Mouse (Mus musculus): ENCODE data around the gene Rdh16f1.

The Rdh16f1 gene

DNA sequence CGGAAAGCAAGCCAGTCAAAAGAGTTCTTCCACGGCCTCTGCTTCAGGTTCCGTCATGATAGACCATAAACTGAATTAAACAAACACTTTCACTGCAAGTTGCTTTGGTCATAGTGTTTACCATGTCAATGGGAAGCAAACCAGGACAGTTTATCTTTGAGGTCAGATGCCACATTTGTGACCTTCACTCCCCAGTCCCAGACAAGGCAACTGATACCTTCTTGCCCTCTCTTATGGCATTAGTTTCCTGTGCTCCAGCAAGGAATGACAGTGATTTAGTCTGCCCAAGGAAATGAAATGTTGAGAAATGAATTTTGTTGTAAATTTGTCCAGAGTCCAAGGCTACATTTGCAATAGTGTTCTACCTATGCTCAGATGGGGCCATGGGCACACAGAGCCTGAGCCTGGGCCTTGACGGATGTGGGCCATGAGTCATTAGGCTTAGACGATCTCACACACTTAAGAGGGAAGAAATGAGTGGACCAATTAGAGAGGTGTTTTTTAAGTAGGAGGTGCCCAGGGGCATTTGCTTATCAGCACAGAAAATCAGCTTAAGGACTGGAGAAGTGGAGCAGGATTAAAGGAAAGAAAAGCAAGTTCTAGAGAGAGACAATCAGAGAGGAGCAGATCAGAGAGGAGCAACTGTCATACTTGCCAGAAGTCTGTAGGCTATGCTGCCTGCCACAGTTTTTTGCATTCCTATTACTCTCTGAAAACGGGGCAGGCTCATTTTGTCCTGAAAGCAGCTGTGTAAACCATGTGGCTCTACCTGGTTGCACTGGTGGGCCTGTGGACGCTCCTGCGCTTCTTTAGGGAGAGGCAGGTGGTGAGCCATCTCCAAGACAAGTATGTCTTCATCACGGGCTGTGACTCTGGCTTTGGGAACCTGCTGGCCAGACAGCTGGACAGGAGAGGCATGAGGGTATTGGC is at the start of gene Rdh16f1, which contains the start of gene Rdh1:
Gene Rdh16f1 (plus strand): TSS at position 607 of the 930 bp plus-strand sequence.
Gene Rdh1 (plus strand): TSS at position 541 of the 930 bp plus-strand sequence.
- no peak for DNase-seq

DNA sequence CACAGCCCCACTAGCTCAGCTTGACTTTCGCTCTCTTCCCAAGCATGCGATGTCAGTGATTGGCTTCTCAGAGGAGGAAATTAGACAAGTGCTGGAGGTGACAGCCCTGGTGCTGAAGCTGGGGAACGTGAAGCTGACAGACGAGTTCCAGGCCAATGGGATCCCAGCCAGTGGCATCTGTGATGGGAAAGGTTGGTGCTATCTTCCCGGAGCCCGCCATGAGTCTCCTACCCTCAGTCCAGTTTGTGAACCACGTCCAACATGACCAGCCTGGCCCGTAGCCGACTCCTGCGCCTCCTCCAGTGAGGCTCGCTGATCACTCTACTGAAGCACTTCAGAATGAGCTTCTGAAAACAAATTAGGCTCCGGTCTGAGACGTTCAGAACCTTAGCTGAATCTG is 49.3 kb upstream of the Rdh16f1 start:
- no peak for DNase-seq

DNA sequence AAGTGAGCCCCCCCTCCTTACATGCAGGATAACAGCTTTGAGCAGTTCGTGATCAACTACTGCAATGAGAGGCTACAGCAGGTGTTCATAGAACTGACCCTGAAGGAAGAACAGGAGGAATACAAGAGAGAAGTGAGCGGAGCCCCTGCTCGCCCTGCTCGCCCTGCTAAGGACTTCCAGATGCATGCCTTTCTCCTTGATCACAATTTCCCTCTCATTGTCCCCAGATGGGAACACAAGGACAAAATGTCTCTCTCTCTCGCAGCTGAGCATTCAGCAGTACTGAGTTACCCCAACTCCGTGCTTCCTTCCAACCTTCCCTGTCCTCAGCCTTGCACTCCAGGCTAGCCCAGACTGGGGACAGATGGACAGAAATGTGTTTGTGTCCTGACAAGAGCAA is 46.9 kb upstream of the Rdh16f1 start:
- no peak for DNase-seq

DNA sequence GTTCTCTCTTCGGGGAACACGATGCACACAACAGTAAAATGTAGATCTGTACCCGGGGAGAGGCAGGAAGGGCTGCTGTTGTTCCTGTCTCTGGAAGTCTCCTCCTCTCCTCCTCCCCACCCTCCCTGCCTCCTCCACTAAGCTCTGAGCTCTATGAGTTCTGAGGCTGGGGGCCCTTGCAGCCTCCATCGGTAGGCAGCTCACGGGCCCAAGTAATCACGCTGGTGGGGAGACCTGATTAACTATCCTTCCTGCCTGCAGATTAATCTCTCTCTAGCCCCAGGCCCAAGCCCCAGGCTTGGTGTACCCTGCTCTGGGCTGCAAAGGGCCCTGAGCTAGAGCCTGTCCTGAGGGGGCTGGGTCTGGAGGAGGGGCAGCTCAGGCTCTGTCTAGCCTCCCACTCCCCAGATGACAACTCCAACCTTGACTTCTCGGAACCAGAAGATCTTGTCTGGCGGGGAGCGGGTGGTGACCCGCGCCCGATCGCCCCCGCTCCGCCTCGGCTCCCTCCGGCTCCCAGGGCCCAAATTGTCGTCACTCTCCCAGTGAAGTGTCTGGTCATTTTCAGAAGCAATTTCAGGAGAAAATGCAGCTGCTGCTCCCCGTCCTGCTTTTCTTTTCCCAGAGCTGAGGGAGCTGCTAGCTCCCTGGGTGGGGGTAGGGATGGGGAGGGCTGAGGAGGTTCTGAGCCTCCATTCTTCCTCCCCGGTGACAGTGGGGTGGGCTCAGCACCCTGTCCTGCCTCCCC is 37.7 kb upstream of the Rdh16f1 start:
- no peak for DNase-seq

DNA sequence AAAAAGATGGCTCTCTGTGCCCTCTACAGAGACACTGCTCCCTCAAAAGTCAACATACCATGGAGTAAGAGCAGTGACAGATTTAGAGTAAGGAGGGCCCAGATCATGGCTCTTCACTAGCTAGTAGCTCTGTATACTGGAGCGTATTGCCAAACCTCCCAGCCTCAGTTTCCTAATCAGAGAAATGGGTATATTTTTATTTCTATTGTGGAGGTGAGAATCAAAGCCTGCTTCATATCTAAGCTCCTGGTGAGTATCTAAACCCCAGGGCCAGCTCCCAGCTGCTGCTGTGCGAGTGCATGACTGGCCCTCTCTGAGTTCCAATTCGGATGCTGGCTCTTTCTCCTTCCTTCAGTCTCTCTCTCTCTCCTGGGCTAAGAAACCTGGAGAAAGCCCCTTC is 35.4 kb upstream of the Rdh16f1 start, which contains the start of gene Tac2:
Gene Tac2 (plus strand): TSS at position 301 of the 400 bp plus-strand sequence.
- DNase-seq: no peak

DNA sequence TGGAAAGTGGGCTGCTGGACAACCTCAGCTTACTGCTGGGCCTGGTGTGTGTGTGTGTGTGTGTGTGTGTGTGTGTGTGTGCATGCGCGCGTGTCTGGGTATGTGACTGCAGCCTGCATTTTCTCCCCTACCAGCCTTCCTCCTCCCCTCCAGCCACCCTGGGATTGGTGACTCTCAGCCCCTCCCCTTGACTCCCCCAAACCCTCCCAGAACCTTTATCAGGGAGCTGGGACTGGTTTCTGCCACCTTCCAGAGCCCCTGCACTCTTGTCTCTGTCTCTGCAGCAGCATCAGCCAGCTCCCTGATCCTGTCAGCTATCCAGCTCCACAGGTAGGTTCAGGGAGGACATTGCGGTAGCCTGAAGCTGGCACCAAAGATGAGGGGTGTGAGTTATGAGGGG is 34.5 kb upstream of the Rdh16f1 start:
- no peak for DNase-seq

DNA sequence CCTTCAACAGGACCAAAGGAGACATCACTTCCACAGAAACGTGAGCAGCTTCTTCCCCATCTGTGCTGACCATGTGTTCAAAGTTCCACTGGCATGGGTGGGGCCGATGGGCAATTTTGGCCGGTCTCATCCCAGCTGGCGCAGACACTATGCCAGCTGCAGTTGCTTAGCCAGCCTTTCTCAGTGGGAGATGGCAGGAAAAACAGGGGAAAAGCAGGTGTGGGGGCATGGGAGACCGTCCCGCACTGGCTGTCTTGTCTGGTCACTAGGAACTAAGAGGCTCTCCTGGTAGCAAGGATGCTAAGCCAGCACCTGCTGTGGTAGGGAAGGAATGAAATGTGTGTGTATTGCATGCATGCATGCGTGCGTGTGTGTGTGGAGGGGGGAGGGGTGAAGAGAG is 31.1 kb upstream of the Rdh16f1 start:
- no peak for DNase-seq

DNA sequence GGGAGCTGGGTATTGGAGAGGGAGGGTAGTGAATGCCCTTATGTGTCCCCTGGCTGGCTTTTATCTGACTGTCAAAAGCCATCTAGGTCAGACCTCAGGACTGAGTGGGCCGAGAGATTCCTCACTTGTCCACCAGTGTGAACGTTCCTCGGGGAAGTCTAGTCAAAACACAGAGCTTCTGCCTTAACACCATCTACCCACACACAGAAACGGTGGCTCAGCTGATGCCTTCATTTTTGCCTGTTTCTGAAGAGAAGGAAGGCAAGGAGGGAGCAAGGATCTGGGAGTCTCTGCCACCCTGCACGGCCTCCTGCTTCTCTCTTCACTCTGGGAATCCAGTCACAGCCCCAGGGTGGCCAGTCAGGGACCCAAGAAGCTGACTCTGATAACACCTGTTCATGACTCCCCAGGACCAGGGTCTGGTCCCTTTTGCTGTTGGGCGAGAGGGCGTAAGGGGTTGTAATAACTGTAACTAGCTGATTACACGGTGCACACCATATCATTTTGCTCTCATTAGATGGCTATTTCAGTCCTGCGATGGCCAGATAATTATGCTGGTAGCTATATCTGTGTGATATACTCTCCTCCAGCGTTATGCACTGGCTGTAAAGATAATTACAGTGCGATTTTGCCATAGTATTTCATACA is 29.2 kb upstream of the Rdh16f1 start:
- DNase-seq: no peak

DNA sequence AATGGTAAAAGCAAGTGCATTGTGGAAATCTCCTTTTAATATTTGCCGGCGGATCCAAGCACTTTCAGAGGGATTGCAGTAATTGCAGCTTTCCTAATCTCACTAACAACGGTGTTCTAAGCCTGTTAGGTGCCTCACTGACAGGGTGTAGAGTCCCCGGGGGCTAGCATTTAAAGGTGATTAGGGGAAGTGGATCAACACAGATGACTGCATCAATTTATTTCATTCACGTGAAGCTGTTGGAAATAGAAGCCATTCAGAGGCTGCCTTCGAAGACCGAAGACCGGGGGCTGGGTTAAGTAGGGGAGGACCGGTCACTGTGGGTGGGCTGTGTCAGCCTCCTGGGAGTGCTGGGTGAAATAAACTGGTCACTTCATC is 28.7 kb upstream of the Rdh16f1 start:
- no peak for DNase-seq

DNA sequence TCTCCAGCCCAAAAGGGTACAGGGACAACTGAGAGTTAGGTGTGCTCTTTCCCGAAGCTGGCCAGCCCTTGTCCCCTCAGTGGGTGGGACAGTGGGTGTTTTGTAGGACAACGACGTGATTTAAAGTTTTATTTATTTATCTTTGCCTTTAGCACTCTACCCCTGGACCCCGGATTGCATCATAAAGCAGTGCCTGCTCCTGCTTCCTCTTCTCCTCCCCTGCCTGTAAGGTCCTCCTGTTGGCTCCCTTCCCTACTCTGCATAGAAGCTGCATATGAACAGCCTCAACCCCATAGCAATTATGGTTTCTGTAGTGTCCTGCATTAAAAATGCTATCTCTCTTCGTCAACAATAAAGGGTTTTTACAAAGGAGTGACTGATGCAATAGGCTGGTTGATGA is 28.2 kb upstream of the Rdh16f1 start:
- DNase-seq: no peak

DNA sequence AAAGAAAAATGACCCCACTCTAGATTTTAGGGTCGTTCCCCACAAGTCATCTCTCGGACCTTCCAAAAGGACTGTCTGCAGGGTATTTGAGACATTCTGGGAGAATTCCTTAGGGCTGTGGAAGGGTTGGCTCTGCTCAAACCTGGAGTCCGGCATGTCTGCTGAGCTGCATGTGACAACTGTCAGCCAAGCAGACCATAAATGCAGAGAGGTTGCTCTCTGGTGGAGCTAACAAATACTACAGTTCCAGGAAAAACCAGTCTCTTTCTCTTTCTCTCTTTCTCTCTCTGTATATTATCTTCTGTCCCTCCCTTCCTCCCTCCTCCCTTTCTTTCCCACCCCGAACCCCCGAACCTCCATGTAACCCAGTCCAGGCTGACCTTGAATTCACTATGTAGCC is 25.2 kb upstream of the Rdh16f1 start:
- no peak for DNase-seq

DNA sequence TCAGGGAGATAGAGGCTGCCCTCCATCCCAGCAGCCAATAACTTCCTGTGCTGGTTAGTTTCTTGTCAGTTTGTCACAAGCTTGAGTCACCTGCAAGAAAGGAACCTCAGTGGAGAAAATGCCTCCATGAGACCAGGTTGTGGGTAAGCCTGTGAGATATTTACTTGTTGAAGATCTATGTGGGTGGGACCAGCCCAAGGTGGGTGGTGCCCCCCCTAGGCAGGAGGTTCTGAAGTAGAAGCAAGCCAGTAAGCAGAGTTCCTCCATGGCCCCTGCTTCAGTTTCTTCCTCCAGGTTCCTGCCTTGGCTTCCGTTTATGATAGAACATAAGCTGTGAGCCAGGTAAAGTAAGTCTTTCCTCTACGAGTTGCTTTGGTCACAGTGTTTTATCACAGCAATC is 23.3 kb upstream of the Rdh16f1 start:
- DNase-seq: no peak

DNA sequence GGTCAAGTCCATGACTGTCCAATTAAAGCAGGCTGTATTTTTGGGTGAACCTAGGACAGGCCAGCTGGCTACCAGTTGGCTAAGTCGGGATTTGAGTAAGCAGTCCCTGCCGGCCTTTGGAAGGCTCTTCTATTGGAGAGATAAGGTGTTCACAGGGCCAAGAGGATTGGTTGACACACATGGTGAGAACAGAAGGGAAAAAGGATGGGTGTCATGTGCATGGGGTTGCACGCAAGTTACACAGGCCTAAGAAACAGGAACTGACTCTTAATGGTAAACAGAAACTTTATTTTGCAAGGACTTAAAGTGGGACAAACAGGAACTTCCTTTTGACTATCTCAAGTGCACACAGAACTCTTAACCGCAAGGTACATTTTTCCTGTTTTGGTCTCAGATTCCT is 22.7 kb upstream of the Rdh16f1 start:
- no peak for DNase-seq

DNA sequence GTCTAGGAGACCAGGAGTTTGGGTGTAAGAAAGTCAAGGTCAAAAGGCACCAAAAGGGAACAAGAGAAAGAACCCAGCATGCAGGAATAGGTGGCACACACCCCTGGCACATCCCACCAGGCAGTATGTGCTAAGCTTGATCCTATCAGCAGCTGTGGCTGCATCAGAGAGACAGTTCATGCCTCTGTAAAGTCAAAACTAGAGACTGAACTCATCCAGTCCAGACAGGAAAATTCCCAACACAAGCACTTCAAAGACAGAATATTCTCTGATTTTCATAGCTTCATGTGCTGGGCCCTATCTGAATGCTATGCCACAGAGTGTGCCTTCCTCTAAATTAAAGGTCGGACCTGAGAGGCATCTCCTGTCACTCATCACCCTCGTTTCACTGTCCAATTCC is 22.0 kb upstream of the Rdh16f1 start:
- no peak for DNase-seq

DNA sequence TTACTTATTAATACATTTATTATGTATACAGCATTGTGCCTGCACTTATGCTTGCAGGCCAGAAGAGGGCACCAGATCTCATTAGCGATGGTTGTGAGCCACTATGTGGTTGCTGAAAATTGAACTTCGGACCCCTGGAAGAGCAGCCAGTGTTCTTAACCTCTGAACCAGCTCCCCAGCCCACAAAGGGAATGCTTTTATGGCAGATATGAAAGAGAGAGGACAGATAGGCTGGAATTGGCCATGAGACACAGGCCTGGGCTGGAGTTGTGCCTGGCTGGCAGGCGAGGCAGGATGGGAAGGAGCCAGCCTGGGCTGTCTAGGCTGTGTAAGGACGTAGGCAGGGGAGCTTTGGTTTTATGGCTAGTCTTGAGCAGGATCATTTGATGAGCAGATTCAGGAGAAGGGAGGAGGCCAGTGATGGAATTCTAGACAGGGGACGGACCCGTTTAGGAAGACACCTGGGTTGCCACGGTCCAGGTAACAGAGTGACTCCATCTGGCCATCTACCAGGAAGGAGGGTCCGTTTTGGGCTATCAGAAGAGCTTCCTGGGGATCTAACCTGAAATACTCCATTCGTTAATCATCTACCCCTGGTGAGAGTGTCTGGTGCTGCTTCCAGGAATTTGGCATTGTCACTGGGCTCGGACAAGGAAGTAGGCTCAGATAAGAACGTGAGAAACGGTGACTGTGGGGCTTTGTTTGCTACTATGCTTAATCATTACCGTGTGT is 21.3 kb upstream of the Rdh16f1 start:
- peak; percentile 28 for DNase-seq

DNA sequence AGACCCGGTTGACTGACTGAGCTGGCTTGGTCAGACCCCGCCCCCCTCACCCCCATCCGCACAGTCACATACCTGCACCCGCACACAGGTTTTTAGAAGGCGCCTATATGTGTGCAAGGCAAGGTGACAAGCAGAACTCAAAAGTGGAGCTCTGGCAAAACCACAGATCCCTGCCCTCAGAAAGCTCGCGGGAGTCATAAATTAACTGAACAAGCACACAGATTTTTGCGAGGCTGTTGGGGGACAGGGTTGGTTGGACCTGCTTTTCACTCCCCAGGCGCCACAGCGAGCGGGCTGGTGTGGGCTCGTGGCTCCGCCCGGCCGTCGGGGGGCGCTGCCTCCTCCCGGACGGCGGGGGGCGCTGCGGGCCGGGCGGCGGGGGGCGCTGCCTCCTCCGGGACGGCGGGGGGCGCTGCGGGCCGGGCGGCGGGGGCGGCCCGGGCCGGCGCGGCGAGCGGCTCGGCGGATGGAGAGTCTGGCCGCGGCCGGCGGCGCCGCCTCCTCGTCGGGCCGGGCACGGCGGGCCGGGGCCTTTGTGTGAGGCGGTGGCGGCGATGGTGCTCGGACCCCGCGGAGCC is 20.4 kb upstream of the Rdh16f1 start, which contains the start of gene Zbtb39:
Gene Zbtb39 (plus strand): TSS at position 456 of the 578 bp plus-strand sequence.
- peak; percentile 67 for DNase-seq

DNA sequence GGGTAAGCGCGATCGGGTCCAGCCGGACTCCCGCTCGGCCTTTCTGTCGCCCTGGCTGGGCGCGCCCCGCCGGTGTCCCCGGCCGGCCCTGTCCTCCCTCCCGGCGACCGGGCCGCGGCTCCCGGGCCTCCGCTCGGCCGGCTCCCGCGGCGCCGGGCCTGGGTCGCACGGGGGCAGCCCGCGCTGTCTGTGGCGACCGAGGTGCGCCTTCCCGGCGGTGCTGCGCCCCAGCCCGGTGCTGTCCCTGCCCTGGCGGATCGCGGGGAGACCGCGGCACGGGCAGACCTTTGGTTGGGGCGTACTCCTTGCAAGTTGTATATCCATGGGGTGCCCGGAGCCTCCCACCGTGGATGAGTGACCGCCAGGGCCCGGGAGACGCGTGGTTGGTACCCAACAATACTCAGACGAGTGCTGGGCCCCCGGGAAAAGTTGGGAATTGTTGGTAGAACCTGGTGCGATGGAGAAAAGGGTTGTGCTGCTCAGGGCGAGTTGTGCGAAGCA is 19.9 kb upstream of the Rdh16f1 start:
- DNase-seq: no peak

DNA sequence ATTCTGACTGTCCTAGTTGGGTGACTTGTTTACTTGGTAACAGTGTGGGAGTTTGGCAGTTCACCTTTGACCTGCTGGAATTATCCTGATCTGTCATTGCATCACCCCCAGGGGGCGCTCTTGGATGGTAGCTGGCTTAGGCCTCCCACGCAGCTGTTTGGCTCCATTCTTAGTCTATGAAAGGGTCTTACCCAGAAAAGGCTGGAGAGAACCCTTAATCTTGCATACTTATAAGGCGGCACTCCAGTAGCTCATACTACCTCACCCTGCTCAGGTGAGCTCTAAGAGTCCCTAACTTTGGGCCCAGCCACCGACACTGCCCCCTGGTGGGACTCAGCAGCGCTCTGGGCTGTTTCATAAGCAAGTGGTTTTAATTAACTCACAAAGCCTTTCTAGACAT is 14.9 kb upstream of the Rdh16f1 start:
- DNase-seq: peak; percentile 27

DNA sequence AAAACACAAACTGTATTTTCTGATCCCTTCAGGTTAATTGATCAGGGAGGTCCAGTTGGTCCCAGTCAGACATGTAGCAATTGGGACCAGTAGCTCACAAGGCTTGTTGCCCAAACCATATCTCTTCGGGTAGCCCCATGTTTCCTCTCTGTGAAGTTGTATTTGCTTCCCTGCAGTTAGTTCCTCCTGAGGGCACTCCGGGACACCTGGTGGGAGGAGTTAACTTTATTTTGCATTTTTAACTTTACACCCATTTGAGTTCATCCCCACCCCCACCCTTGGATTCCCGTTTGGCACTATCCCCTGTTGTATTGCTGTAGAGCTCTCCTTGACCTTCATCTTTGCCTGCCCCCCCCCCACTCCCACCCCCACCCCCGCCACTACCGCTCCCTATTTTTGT is 13.7 kb upstream of the Rdh16f1 start:
- DNase-seq: no peak

DNA sequence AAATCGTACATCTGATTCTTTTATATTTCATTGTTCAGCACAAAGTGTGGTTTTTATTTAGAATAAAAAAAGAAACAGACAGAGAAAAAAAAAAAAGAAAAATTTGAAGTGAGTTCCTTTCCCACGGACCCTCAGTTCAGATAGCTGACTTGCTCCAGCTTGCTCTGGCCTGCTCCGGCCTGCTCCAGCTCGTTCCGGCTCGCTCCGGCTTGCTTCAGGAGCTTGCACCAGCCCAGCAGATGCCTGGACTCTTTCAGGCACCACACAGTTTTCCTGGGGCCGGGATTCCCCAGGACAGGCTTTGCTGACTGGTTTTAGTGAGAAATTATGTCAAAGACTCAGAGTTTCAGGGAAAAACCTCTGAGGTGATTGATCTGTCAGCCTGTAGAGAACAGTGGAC is 12.3 kb upstream of the Rdh16f1 start:
- DNase-seq: no peak

DNA sequence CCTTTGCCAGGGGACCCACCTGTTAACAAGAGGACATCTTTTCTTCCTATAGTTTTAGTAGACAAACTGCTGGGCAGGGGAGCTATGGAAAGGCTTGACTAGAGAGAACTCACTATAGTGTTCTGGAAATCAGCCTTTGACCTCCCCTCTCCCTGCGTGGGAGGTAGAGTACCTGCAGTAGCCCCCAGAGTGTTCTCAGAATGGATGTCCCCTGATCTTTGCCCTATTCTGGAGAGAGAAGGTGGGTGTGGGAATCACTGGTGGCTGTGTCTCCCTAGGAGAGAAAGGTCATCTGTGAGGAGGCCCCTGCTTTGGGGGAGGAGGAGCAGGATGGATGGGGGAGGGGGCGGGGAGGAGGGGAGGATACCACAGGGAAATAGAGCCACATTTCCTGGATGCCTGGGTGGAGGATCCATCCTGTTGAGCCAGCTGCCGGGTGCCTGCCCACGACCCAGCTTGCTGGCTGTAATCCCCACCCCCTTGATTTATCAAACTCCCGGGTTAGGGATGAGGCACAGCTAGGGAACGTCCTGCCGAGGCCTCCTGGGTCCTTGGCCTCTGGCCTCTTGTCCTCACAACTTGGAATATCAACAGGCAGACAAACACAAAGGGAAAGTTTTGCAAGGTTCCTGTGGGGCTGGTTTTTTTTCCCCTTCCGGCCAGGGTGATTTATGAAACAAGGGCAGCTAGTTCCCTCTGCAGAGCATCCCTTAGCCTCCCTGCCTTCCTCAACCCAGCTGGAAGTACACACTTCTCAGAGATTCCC is 10.6 kb upstream of the Rdh16f1 start:
- no peak for DNase-seq
